22 mouse cellular contexts compared by ENCODE assay signal in genomic region chr7:140990185-140990584, GRCm38 (mm10). TPM values are rescaled to one million over a fixed set of nuclear protein-coding genes. Genes with fewer than 3 reads are reported as not detected.
DNase-seq lines count a peak whose midpoint lies in the region; ATAC-seq and TF ChIP-seq lines count a peak whose summit lies in the region.
"Had no signal": no experiment of that assay in that cellular context is flagged by ENCODE, and none has a peak within 500 bp of the region (broad histone marks: within the 10 kb centered on the region; RNA-seq: fewer than 3 reads in every experiment).

No protein-coding gene starts in this region.

- no peak overlapping the region for H3K9ac ChIP-seq in lung, embryonic 16.5 days (ENCODE audit: low read length)
- H3K9ac ChIP-seq in stomach, postnatal 0 days (ENCODE audit: low read length) = no peak overlapping the region
- no peak overlapping the region for H3K9ac ChIP-seq in forebrain, embryonic 11.5 days (ENCODE audit: low read length)
- H3K9ac ChIP-seq: forebrain, embryonic 12.5 days; hindbrain, embryonic 13.5 days; limb, embryonic 13.5 days; lung, embryonic 15.5 days; midbrain, embryonic 13.5 days; stomach, embryonic 15.5 days had no signal

- WGBS in lung, embryonic 16.5 days = 41% methylated on average over 6 of the region's 6 CpGs
- 52% methylated on average over 6 of the region's 6 CpGs for WGBS in lung, adult 2 months
- WGBS in limb, embryonic 10.5 days = 68% methylated on average over 6 of the region's 6 CpGs
- 40% methylated on average over 6 of the region's 6 CpGs for WGBS in stomach, postnatal 0 days
- 70% methylated on average over 6 of the region's 6 CpGs for WGBS in forebrain, embryonic 11.5 days

- H3K27me3 ChIP-seq in lung, embryonic 16.5 days (ENCODE audit: control insufficient read depth, insufficient read depth, low read depth, low read length) = no peaks in the 10 kb centered on the region
- no peaks in the 10 kb centered on the region for H3K27me3 ChIP-seq in limb, embryonic 10.5 days (ENCODE audit: low read depth, poor library complexity, severe bottlenecking)
- H3K27me3 ChIP-seq in stomach, postnatal 0 days (ENCODE audit: control insufficient read depth, insufficient read depth, low read length) = no peaks in the 10 kb centered on the region
- H3K27me3 ChIP-seq in forebrain, embryonic 11.5 days (ENCODE audit: control insufficient read depth, insufficient read depth, low read length) = no peaks in the 10 kb centered on the region
- H3K27me3 ChIP-seq: forebrain, embryonic 12.5 days; hindbrain, embryonic 13.5 days; limb, embryonic 13.5 days; lung, embryonic 15.5 days; midbrain, embryonic 13.5 days; stomach, embryonic 15.5 days had no signal

- H3K27ac ChIP-seq in lung, embryonic 16.5 days (ENCODE audit: low read length) = no peak overlapping the region
- H3K27ac ChIP-seq in limb, embryonic 10.5 days = peak overlapping the region; percentile 37; the same call in 1 of the 2 replicates
- H3K27ac ChIP-seq in stomach, postnatal 0 days (replicated peaks) = no peak overlapping the region
- H3K27ac ChIP-seq in forebrain, embryonic 11.5 days (ENCODE audit: low read depth, low read length) = no peak overlapping the region
- H3K27ac ChIP-seq: forebrain, embryonic 12.5 days; hindbrain, embryonic 13.5 days; limb, embryonic 13.5 days; lung, embryonic 15.5 days; midbrain, embryonic 13.5 days; stomach, embryonic 15.5 days had no signal

- H3K4me1 ChIP-seq in lung, embryonic 16.5 days (replicated peaks; ENCODE audit: control insufficient read depth, insufficient read depth, low read length) = no peaks in the 10 kb centered on the region
- H3K4me1 ChIP-seq in lung, adult 2 months (ENCODE audit: control insufficient read depth, insufficient read depth, low read length) = no peaks in the 10 kb centered on the region
- peaks cover 16% of the 10 kb centered on the region for H3K4me1 ChIP-seq in limb, embryonic 10.5 days
- H3K4me1 ChIP-seq in stomach, postnatal 0 days (replicated peaks; ENCODE audit: control insufficient read depth, insufficient read depth) = no peaks in the 10 kb centered on the region; the same call in 1 of the 2 replicates
- H3K4me1 ChIP-seq in forebrain, embryonic 11.5 days (replicated peaks; ENCODE audit: control insufficient read depth, insufficient read depth, low read length) = no peaks in the 10 kb centered on the region
- H3K4me1 ChIP-seq: forebrain, embryonic 12.5 days; hindbrain, embryonic 13.5 days; midbrain, embryonic 13.5 days had no signal

- no peak overlapping the region for H3K4me3 ChIP-seq in lung, embryonic 16.5 days (ENCODE audit: low read length)
- H3K4me3 ChIP-seq in lung, adult 2 months (replicated peaks; ENCODE audit: extremely low read depth, low read depth, low read length) = no peak overlapping the region
- H3K4me3 ChIP-seq in limb, embryonic 10.5 days = no peak overlapping the region
- no peak overlapping the region for H3K4me3 ChIP-seq in stomach, postnatal 0 days (ENCODE audit: low read depth, low read length)
- H3K4me3 ChIP-seq in forebrain, embryonic 11.5 days (ENCODE audit: low read depth, low read length) = no peak overlapping the region
- H3K4me3 ChIP-seq: forebrain, embryonic 12.5 days; hindbrain, embryonic 13.5 days; limb, embryonic 13.5 days; lung, embryonic 15.5 days; midbrain, embryonic 13.5 days; stomach, embryonic 15.5 days had no signal

- ATAC-seq in lung, embryonic 16.5 days (ENCODE audit: low read depth) = peak; percentile 34; the same call in 1 of the 2 replicates
- peak; percentile 17 for ATAC-seq in common myeloid progenitor, adult 5-6 weeks (replicated peaks; ENCODE audit: low read depth, poor library complexity, severe bottlenecking)
- ATAC-seq in stomach, postnatal 0 days (ENCODE audit: low FRiP score, low TSS enrichment) = peak; percentile 66
- ATAC-seq in forebrain, embryonic 11.5 days (replicated peaks; ENCODE audit: low FRiP score) = no peak
- ATAC-seq: midbrain, embryonic 13.5 days had no signal

- TF ChIP-seq CTCF in lung, adult 2 months (IDR thresholded peaks at IDR 0.05; ENCODE audit: insufficient read depth, low read length) = no peak
- TF ChIP-seq CTCF in stomach, postnatal 0 days (IDR thresholded peaks at IDR 0.05; ENCODE audit: low read depth) = no peak

- no peak overlapping the region for H3K4me2 ChIP-seq in lung, embryonic 16.5 days (ENCODE audit: low read depth, low read length)
- H3K4me2 ChIP-seq in stomach, postnatal 0 days (replicated peaks; ENCODE audit: low read depth) = no peak overlapping the region
- H3K4me2 ChIP-seq in forebrain, embryonic 11.5 days (ENCODE audit: low read depth, low read length, severe bottlenecking) = no peak overlapping the region
- H3K4me2 ChIP-seq: forebrain, embryonic 12.5 days; hindbrain, embryonic 13.5 days; limb, embryonic 13.5 days; lung, embryonic 15.5 days; midbrain, embryonic 13.5 days; stomach, embryonic 15.5 days had no signal

- no peak for TF ChIP-seq EP300 in stomach, postnatal 0 days (optimal IDR thresholded peaks at IDR 0.05)

- TF ChIP-seq POLR2A in lung, adult 2 months (IDR thresholded peaks at IDR 0.05; ENCODE audit: borderline replicate concordance, extremely low read depth, low read depth, low read length) = no peak

- H3K36me3 ChIP-seq in lung, embryonic 16.5 days (ENCODE audit: control insufficient read depth, insufficient read depth, low read length) = no peaks in the 10 kb centered on the region
- H3K36me3 ChIP-seq in limb, embryonic 10.5 days = no peaks in the 10 kb centered on the region
- H3K36me3 ChIP-seq in stomach, postnatal 0 days (ENCODE audit: control insufficient read depth, insufficient read depth, low read length) = no peaks in the 10 kb centered on the region
- H3K36me3 ChIP-seq in forebrain, embryonic 11.5 days (ENCODE audit: control insufficient read depth, insufficient read depth, low read length) = no peaks in the 10 kb centered on the region
- H3K36me3 ChIP-seq: forebrain, embryonic 12.5 days; hindbrain, embryonic 13.5 days; limb, embryonic 13.5 days; lung, embryonic 15.5 days; midbrain, embryonic 13.5 days; stomach, embryonic 15.5 days had no signal

- no peak for DNase-seq in lung, adult 2 months
- no peak for DNase-seq in limb, embryonic 10.5 days (ENCODE audit: low spot score)
- DNase-seq in stomach, postnatal 0 days (ENCODE audit: low spot score) = peak; percentile 47
- DNase-seq in forebrain, embryonic 11.5 days (ENCODE audit: low spot score) = no peak
- DNase-seq in urinary bladder, postnatal 25 days (ENCODE audit: low spot score) = no peak
- DNase-seq: adrenal gland, postnatal 36 days; cerebellum, postnatal 25 days; kidney, adult 9 months; right cerebral cortex, adult 18-20 months; thymus, postnatal 4 days had no signal

- H3K9me3 ChIP-seq in lung, embryonic 16.5 days (ENCODE audit: control insufficient read depth, low read length) = peaks cover 3% of the 10 kb centered on the region; the same call in 1 of the 2 replicates
- H3K9me3 ChIP-seq in limb, embryonic 10.5 days (replicated peaks) = no peaks in the 10 kb centered on the region
- no peaks in the 10 kb centered on the region for H3K9me3 ChIP-seq in stomach, postnatal 0 days (ENCODE audit: control insufficient read depth, low read length)
- H3K9me3 ChIP-seq in forebrain, embryonic 11.5 days (ENCODE audit: control insufficient read depth, low read length) = no peaks in the 10 kb centered on the region; the same call in 1 of the 2 replicates
- H3K9me3 ChIP-seq: forebrain, embryonic 12.5 days; hindbrain, embryonic 13.5 days; limb, embryonic 13.5 days; lung, embryonic 15.5 days; midbrain, embryonic 13.5 days; stomach, embryonic 15.5 days had no signal

RNA-seq across cellular contexts. Expression of gene Ifitm3, which starts 20.4 kb away (rescaled TPM):
- 262 and 316 TPM in 2 replicates for polyA plus RNA-seq in lung, embryonic 16.5 days (2015; fragmentation: Nextera tagmentation; extraction: Ambion mirVana)
- polyA plus RNA-seq in lung, adult 2 months (2012; rRNA removed) = 560 and 814 TPM in 2 replicates
- 143 and 146 TPM in 2 replicates for total RNA-seq in common myeloid progenitor, adult 5-6 weeks (2017)
- polyA plus RNA-seq in limb, embryonic 10.5 days (2016; fragmentation: Nextera tagmentation; extraction: Ambion mirVana) = 54.0 and 56.4 TPM in 2 replicates
- 350 and 450 TPM in 2 replicates for polyA plus RNA-seq in stomach, postnatal 0 days (2015; fragmentation: Nextera tagmentation; extraction: Ambion mirVana)
- polyA plus RNA-seq in forebrain, embryonic 11.5 days (2014; fragmentation: Nextera tagmentation; extraction: Ambion mirVana) = 9.4 and 9.7 TPM in 2 replicates

RNA-seq across cellular contexts. Expression of gene Ifitm1, which starts 23.2 kb away (rescaled TPM):
- polyA plus RNA-seq in lung, embryonic 16.5 days (2015; fragmentation: Nextera tagmentation; extraction: Ambion mirVana) = 38.8 and 49.1 TPM in 2 replicates
- 227 and 261 TPM in 2 replicates for polyA plus RNA-seq in lung, adult 2 months (2012; rRNA removed)
- 120 and 124 TPM in 2 replicates for total RNA-seq in common myeloid progenitor, adult 5-6 weeks (2017)
- polyA plus RNA-seq in limb, embryonic 10.5 days (2016; fragmentation: Nextera tagmentation; extraction: Ambion mirVana) = 27.9 and 43.1 TPM in 2 replicates
- polyA plus RNA-seq in stomach, postnatal 0 days (2015; fragmentation: Nextera tagmentation; extraction: Ambion mirVana) = 162 and 173 TPM in 2 replicates
- polyA plus RNA-seq in forebrain, embryonic 11.5 days (2014; fragmentation: Nextera tagmentation; extraction: Ambion mirVana) = 5.6 and 8.1 TPM in 2 replicates

RNA-seq across cellular contexts. Expression of gene Ifitm6, which starts 27.5 kb away (rescaled TPM):
- polyA plus RNA-seq in lung, embryonic 16.5 days (2015; fragmentation: Nextera tagmentation; extraction: Ambion mirVana) = 1.5 and 1.8 TPM in 2 replicates
- polyA plus RNA-seq in lung, adult 2 months (2012; rRNA removed) = 10.6 and 24.3 TPM in 2 replicates
- total RNA-seq in common myeloid progenitor, adult 5-6 weeks (2017) = 8.2 TPM in 1 of 2 replicates, not detected in the other
- polyA plus RNA-seq in limb, embryonic 10.5 days (2016; fragmentation: Nextera tagmentation; extraction: Ambion mirVana) = 0.31 TPM in 1 of 2 replicates, not detected in the other
- 0.40 and 0.63 TPM in 2 replicates for polyA plus RNA-seq in stomach, postnatal 0 days (2015; fragmentation: Nextera tagmentation; extraction: Ambion mirVana)
- not detected in 2 replicates for polyA plus RNA-seq in forebrain, embryonic 11.5 days (2014; fragmentation: Nextera tagmentation; extraction: Ambion mirVana)
- polyA plus RNA-seq: forebrain, embryonic 12.5 days; limb, embryonic 13.5 days had no signal

RNA-seq across cellular contexts. Expression of gene Ifitm2, which starts 34.4 kb away (rescaled TPM):
- 949 and 984 TPM in 2 replicates for polyA plus RNA-seq in lung, embryonic 16.5 days (2015; fragmentation: Nextera tagmentation; extraction: Ambion mirVana)
- 1,180 and 1,190 TPM in 2 replicates for polyA plus RNA-seq in lung, adult 2 months (2012; rRNA removed)
- 275 and 332 TPM in 2 replicates for total RNA-seq in common myeloid progenitor, adult 5-6 weeks (2017)
- 904 and 922 TPM in 2 replicates for polyA plus RNA-seq in limb, embryonic 10.5 days (2016; fragmentation: Nextera tagmentation; extraction: Ambion mirVana)
- polyA plus RNA-seq in stomach, postnatal 0 days (2015; fragmentation: Nextera tagmentation; extraction: Ambion mirVana) = 932 and 1,048 TPM in 2 replicates
- polyA plus RNA-seq in forebrain, embryonic 11.5 days (2014; fragmentation: Nextera tagmentation; extraction: Ambion mirVana) = 225 and 231 TPM in 2 replicates

RNA-seq across cellular contexts. Expression of gene Gm45717, which starts 34.4 kb away (rescaled TPM):
- 0.67 TPM in 1 of 2 replicates, not detected in the other for polyA plus RNA-seq in lung, embryonic 16.5 days (2015; fragmentation: Nextera tagmentation; extraction: Ambion mirVana)
- polyA plus RNA-seq in lung, adult 2 months (2012; rRNA removed) = 0.63 TPM in 1 of 2 replicates, not detected in the other
- 0.96 TPM in 1 of 2 replicates, not detected in the other for total RNA-seq in common myeloid progenitor, adult 5-6 weeks (2017)
- not detected in 2 replicates for polyA plus RNA-seq in limb, embryonic 10.5 days (2016; fragmentation: Nextera tagmentation; extraction: Ambion mirVana)
- polyA plus RNA-seq in stomach, postnatal 0 days (2015; fragmentation: Nextera tagmentation; extraction: Ambion mirVana) = 0.32 and 0.71 TPM in 2 replicates
- not detected in 2 replicates for polyA plus RNA-seq in forebrain, embryonic 11.5 days (2014; fragmentation: Nextera tagmentation; extraction: Ambion mirVana)
- total RNA-seq: adrenal gland, postnatal 36 days had no signal
- polyA plus RNA-seq: activated CD4-positive, CD25-positive, alpha-beta regulatory T cell, adult 4 months; embryonic facial prominence, embryonic 14.5 days; forebrain, embryonic 12.5 days; heart, embryonic 14.5 days; hindbrain, embryonic 13.5 days; large intestine, adult 2 months; limb, embryonic 13.5 days; lung, embryonic 15.5 days; midbrain, embryonic 13.5 days had no signal
